Mouse (Mus musculus): ENCODE measurements around the gene Hist1h4f. TPM values are rescaled to one million over a fixed set of nuclear protein-coding genes. Genes with fewer than 3 reads are reported as not detected.

Gene Hist1h4f
- total RNA-seq, 2 experiments from 2014 or later: 150 to 167 TPM

- DNase-seq (ENCODE audit: low spot score in 2 of 2): no peak
- no peak for TF ChIP-seq CTCF (conservative IDR thresholded peaks at IDR 0.05)
- H3K27ac ChIP-seq: no peak overlapping the region
- H3K4me3 ChIP-seq: peak overlapping the region; percentile 68
Observed at GRCm38 (mm10) chr13:23529480-23530165, 21.8 kb downstream of the Hist1h4f start.

- Histone ChIP-seq H3K4me3 (no peak overlapping the region), H3K27ac (no peak overlapping the region)
- no peak for TF ChIP-seq CTCF (conservative IDR thresholded peaks at IDR 0.05)
- no peak for DNase-seq (ENCODE audit: low spot score in 2 of 2)
Observed at GRCm38 (mm10) chr13:23529005-23529404, 22.4 kb downstream of the Hist1h4f start.

- Histone ChIP-seq H3K27ac (peak overlapping the region; percentile 64), H3K4me3 (peak overlapping the region; percentile 67)
- TF ChIP-seq CTCF (conservative IDR thresholded peaks at IDR 0.05): no peak
- DNase-seq (ENCODE audit: low spot score in 2 of 2): peak; percentile 91 to 97
Observed at GRCm38 (mm10) chr13:23526312-23526711, 25.1 kb downstream of the Hist1h4f start.

GRCm38 (mm10) chr13:23525901-23526300 lies 25.5 kb downstream of the Hist1h4f start:
- no peak for TF ChIP-seq CTCF (conservative IDR thresholded peaks at IDR 0.05)
- H3K4me3 ChIP-seq: peak overlapping the region; percentile 67
- no peak for DNase-seq (ENCODE audit: low spot score in 2 of 2)
- H3K27ac ChIP-seq: no peak overlapping the region

GRCm38 (mm10) chr13:23524654-23525053 lies 26.8 kb downstream of the Hist1h4f start:
- peak; percentile 73 to 87 for DNase-seq (ENCODE audit: low spot score in 2 of 2)
- TF ChIP-seq CTCF (conservative IDR thresholded peaks at IDR 0.05): peak; percentile 99
- H3K27ac ChIP-seq: no peak overlapping the region
- no peak overlapping the region for H3K4me3 ChIP-seq

- H3K27ac ChIP-seq: no peak overlapping the region
- DNase-seq (ENCODE audit: low spot score in 2 of 2): no peak
- no peak overlapping the region for H3K4me3 ChIP-seq
- no peak for TF ChIP-seq CTCF (conservative IDR thresholded peaks at IDR 0.05)
Observed at GRCm38 (mm10) chr13:23523976-23524375, 27.5 kb downstream of the Hist1h4f start.

GRCm38 (mm10) chr13:23521703-23522102 lies 29.7 kb downstream of the Hist1h4f start:
- H3K4me3 ChIP-seq: peak overlapping the region; percentile 15; the same call in 1 of the 2 replicates

GRCm38 (mm10) chr13:23519416-23519815 lies 32.0 kb downstream of the Hist1h4f start:
- peak overlapping the region; percentile 28; the same call in 1 of the 2 replicates for H3K27ac ChIP-seq
- TF ChIP-seq CTCF (conservative IDR thresholded peaks at IDR 0.05): no peak
- peak; percentile 83 to 86 for DNase-seq (ENCODE audit: low spot score in 2 of 2)
- peak overlapping the region; percentile 58 for H3K4me3 ChIP-seq

More at GRCm38 (mm10) chr13:23521703-23522102, 29.7 kb downstream of the Hist1h4f start:
- H3K27ac ChIP-seq: no peak overlapping the region
- TF ChIP-seq CTCF (conservative IDR thresholded peaks at IDR 0.05): no peak
- peak; percentile 72 for DNase-seq (ENCODE audit: low spot score in 2 of 2)

GRCm38 (mm10) chr13:23518885-23519284 lies 32.6 kb downstream of the Hist1h4f start:
- peak overlapping the region; percentile 58 for H3K4me3 ChIP-seq
- DNase-seq (ENCODE audit: low spot score in 2 of 2): peak; percentile 80 to 82
- TF ChIP-seq CTCF (conservative IDR thresholded peaks at IDR 0.05): no peak
- H3K27ac ChIP-seq: peak overlapping the region; percentile 28; the same call in 1 of the 2 replicates

GRCm38 (mm10) chr13:23518295-23518603 lies 33.2 kb downstream of the Hist1h4f start:
- DNase-seq (ENCODE audit: low spot score in 2 of 2): no peak
- TF ChIP-seq CTCF (conservative IDR thresholded peaks at IDR 0.05): no peak
- no peak overlapping the region for H3K27ac ChIP-seq
- H3K4me3 ChIP-seq: peak overlapping the region; percentile 58

- DNase-seq (ENCODE audit: low spot score in 2 of 2): peak; percentile 90
- H3K27ac ChIP-seq: peak overlapping the region; percentile 71
- no peak for TF ChIP-seq CTCF (conservative IDR thresholded peaks at IDR 0.05)
- H3K4me3 ChIP-seq: peak overlapping the region; percentile 58
Observed at GRCm38 (mm10) chr13:23517603-23518294, 33.7 kb downstream of the Hist1h4f start.

- no peak for TF ChIP-seq CTCF (conservative IDR thresholded peaks at IDR 0.05)
- peak; percentile 55 to 80 for DNase-seq (ENCODE audit: low spot score in 2 of 2)
- peak overlapping the region; percentile 58 for H3K4me3 ChIP-seq
- H3K27ac ChIP-seq: peak overlapping the region; percentile 71
Observed at GRCm38 (mm10) chr13:23516822-23517602, 34.4 kb downstream of the Hist1h4f start.

Measured in layer of hippocampus, adult 2 months (tissue).